In the genomic region with DNA sequence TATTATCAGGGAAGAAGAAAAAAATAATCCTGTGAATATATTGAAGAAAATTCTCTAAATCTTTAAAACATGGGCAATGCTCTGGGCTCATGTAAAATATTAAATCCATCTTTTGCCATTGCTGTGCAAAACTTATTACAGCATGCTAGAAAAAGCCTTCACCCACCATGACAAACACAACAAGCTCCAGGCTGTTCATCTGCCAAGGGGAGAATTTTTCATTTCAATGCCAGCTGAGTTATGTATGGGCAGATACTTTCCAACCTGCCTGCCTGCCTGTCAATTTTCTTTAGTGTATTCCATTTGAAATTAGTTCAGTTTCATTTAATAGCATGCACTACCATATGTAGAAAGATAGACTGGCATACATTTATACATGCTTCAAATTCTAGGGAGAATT, we compare ENCODE assay signal across 25 mouse cellular contexts.
DNase-seq lines count a peak whose midpoint lies in the region; ATAC-seq and TF ChIP-seq lines count a peak whose summit lies in the region.
"Had no signal": no experiment of that assay in that cellular context is flagged by ENCODE, and none has a peak within 500 bp of the region (broad histone marks: within the 10 kb centered on the region; RNA-seq: fewer than 3 reads in every experiment).

No protein-coding gene starts in this region.

- no peaks in the 10 kb centered on the region for H3K36me3 ChIP-seq in forebrain, embryonic 15.5 days
- no peaks in the 10 kb centered on the region for H3K36me3 ChIP-seq in forebrain, postnatal 0 days (ENCODE audit: insufficient read depth)
- H3K36me3 ChIP-seq: embryonic facial prominence, embryonic 12.5 days; heart, embryonic 10.5 days; heart, embryonic 13.5 days had no signal

- no peak overlapping the region for H3K4me3 ChIP-seq in forebrain, embryonic 15.5 days
- H3K4me3 ChIP-seq in forebrain, postnatal 0 days (ENCODE audit: low read depth, low read length): no peak overlapping the region
- H3K4me3 ChIP-seq: embryonic facial prominence, embryonic 12.5 days; erythroblast, embryonic 14.5 days; heart, adult 2 months; heart, embryonic 10.5 days; heart, embryonic 13.5 days had no signal

- no peak for ATAC-seq in cerebellum, adult (ENCODE audit: insufficient number of reproducible peaks, low FRiP score, low TSS enrichment)
- 0 out of 2 replicates have a peak, but pooled peaks have one; percentile 32 for ATAC-seq in forebrain, embryonic 15.5 days (replicated peaks)
- no peak for ATAC-seq in forebrain, postnatal 0 days
- ATAC-seq: activated CD4-positive, CD25-positive, alpha-beta regulatory T cell, adult 4 months; hindbrain, postnatal 0 days; inflammation-experienced regulatory T-cells, adult 6 months; intestine, embryonic 16.5 days had no signal

- DNase-seq in cerebellum, postnatal 10 days: peak; percentile 1 to 10
- no peak for DNase-seq in forebrain, postnatal 0 days
- DNase-seq in retina, postnatal 1 day: peak; percentile 3
- no peak for DNase-seq in retina, embryonic 14.5 days (ENCODE audit: low spot score)
- DNase-seq: adrenal gland, adult 8-10 months; adrenal gland, postnatal 25 days; cerebellum, adult 11-12 months; cerebellum, adult 8-10 months; cerebellum, postnatal 14 days; gastrocnemius, postnatal 25 days; heart, adult 2 months; heart, postnatal 14 days; heart, postnatal 4 days; kidney, adult 18-20 months had no signal

- H3K4me2 ChIP-seq in forebrain, embryonic 15.5 days (replicated peaks): no peak overlapping the region
- H3K4me2 ChIP-seq in forebrain, postnatal 0 days (ENCODE audit: low read depth): no peak overlapping the region
- H3K4me2 ChIP-seq: embryonic facial prominence, embryonic 12.5 days; heart, embryonic 13.5 days; hindbrain, embryonic 14.5 days had no signal

- no peaks in the 10 kb centered on the region for H3K9me3 ChIP-seq in forebrain, embryonic 15.5 days
- no peaks in the 10 kb centered on the region for H3K9me3 ChIP-seq in forebrain, postnatal 0 days (ENCODE audit: low read length)
- H3K9me3 ChIP-seq: embryonic facial prominence, embryonic 12.5 days; heart, embryonic 10.5 days; heart, embryonic 13.5 days had no signal

- H3K9ac ChIP-seq in forebrain, embryonic 15.5 days (replicated peaks): no peak overlapping the region
- H3K9ac ChIP-seq in forebrain, postnatal 0 days: no peak overlapping the region
- H3K9ac ChIP-seq: embryonic facial prominence, embryonic 12.5 days; heart, embryonic 13.5 days; hindbrain, embryonic 14.5 days had no signal

- no peaks in the 10 kb centered on the region for H3K4me1 ChIP-seq in forebrain, embryonic 15.5 days
- no peaks in the 10 kb centered on the region for H3K4me1 ChIP-seq in forebrain, postnatal 0 days (ENCODE audit: insufficient read depth)
- H3K4me1 ChIP-seq: embryonic facial prominence, embryonic 12.5 days; heart, embryonic 10.5 days; heart, embryonic 13.5 days had no signal

- H3K27ac ChIP-seq in forebrain, embryonic 15.5 days (replicated peaks): no peak overlapping the region
- no peak overlapping the region for H3K27ac ChIP-seq in forebrain, postnatal 0 days (ENCODE audit: low read depth, low read length)
- H3K27ac ChIP-seq: embryonic facial prominence, embryonic 12.5 days; heart, adult 2 months; heart, embryonic 10.5 days; heart, embryonic 13.5 days; hindbrain, embryonic 14.5 days; hindbrain, postnatal 0 days had no signal

- H3K27me3 ChIP-seq in forebrain, embryonic 15.5 days: no peaks in the 10 kb centered on the region
- H3K27me3 ChIP-seq in forebrain, postnatal 0 days (ENCODE audit: insufficient read depth, low read length): no peaks in the 10 kb centered on the region
- H3K27me3 ChIP-seq: embryonic facial prominence, embryonic 12.5 days; heart, embryonic 13.5 days had no signal

- no peak for TF ChIP-seq CTCF in forebrain, postnatal 0 days (IDR thresholded peaks at IDR 0.05; ENCODE audit: low read depth)

Comparison
In these comparisons a context has a peak if more than half of its experiments do, and no peak if none do; other contexts are left out.
1. DNase-seq: peak in cerebellum, postnatal 10 days (2 of 2) and retina, postnatal 1 day (single experiment); none in forebrain, postnatal 0 days (single experiment) and retina, embryonic 14.5 days (single experiment).